Mouse (Mus musculus): ENCODE measurements around the gene Frem2. TPM values are rescaled to one million over a fixed set of nuclear protein-coding genes. Genes with fewer than 3 reads are reported as not detected.

Gene Frem2
- polyA plus RNA-seq, 1 experiment, result 0.81 TPM

DNA sequence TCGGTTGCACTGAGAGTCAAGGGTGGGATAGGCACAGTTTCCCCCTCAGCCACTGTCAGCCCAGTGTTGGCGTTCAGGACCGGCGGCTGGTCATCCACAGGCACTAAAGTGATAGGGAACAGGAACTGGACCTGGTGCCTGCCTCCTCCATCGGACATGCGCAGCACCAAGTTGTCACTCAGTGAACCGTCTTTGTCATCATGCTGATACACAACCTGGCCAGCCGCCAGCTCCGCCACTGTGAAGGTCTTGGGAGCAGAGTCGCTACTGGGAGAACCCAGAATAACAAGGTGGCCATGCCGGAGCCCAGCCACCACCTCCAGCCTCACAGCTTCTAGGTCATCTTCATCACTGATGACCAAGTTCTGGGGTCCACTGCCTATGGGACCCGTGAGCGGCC lies 1.8 kb downstream of the Frem2 start:
- WGBS, result 88% methylated on average over 13 of the region's 13 CpGs
- no peak for TF ChIP-seq CTCF (IDR thresholded peaks at IDR 0.05; ENCODE audit: borderline replicate concordance, control insufficient read depth, extremely low read depth, insufficient read depth, low read length, poor library complexity)
- Histone ChIP-seq H3K27me3 (ENCODE audit: control insufficient read depth, insufficient read depth, low read length) (peaks cover 8% of the 10 kb centered on the region; the same call in 1 of the 2 replicates), H3K4me3 (ENCODE audit: control insufficient read depth, insufficient read depth, low read length) (no peak overlapping the region), H3K4me1 (replicated peaks; ENCODE audit: control insufficient read depth, insufficient read depth, low read length) (no peaks in the 10 kb centered on the region), H3K36me3 (ENCODE audit: control insufficient read depth, insufficient read depth, low read length) (no peaks in the 10 kb centered on the region), H3K27ac (ENCODE audit: control insufficient read depth, insufficient read depth, low read length) (no peak overlapping the region)
- no peak for DNase-seq

DNA sequence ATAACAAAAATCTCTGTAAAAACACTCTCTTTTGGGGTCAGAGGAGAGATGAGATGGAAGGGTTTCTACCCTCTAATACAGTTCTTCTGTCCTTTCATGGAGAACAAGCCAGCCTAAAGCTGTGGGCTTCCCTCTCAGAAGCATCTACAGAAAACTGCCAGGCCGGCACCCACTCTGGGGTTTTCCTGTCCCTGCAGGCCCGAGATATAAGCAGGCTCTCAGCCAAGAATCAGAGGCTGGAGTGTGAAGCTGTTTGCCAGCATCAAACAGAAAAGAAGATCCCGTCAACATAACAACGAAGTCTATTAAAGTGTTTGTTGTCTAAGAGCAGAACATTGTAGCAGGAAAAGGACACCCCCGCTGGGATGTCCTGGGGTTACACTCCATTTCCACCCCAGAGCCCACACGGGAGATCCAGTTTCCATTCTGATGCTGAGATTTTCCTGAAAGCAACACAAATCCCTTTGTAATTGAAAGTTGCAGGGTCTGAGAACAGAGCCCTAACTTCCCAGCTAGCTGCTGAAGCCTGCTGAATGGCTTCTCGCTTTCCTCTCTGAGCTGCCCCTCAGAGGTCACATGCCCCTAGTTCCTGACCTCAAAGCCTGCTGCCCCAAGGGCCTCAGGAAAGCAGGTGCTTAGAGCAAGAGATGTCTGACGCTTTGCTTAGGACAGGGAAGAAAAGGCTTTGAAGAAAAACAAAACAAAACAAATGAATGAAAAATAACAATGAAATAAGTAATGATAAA lies 7.0 kb downstream of the Frem2 start:
- H3K27me3 ChIP-seq (ENCODE audit: control insufficient read depth, insufficient read depth, low read length), result no peaks in the 10 kb centered on the region
- no peak overlapping the region for H3K27ac ChIP-seq (ENCODE audit: control insufficient read depth, insufficient read depth, low read length)
- no peaks in the 10 kb centered on the region for H3K36me3 ChIP-seq (ENCODE audit: control insufficient read depth, insufficient read depth, low read length)
- TF ChIP-seq CTCF (IDR thresholded peaks at IDR 0.05; ENCODE audit: borderline replicate concordance, control insufficient read depth, extremely low read depth, insufficient read depth, low read length, poor library complexity), result no peak
- TF ChIP-seq POLR2A (IDR thresholded peaks at IDR 0.05; ENCODE audit: control insufficient read depth, extremely low read depth, insufficient read depth, low read length, poor library complexity), result no peak
- no peak overlapping the region for H3K4me3 ChIP-seq (ENCODE audit: control insufficient read depth, insufficient read depth, low read length)
- WGBS, result 24% methylated on average over 8 of the region's 8 CpGs
- H3K4me1 ChIP-seq (replicated peaks; ENCODE audit: control insufficient read depth, insufficient read depth, low read length), result no peaks in the 10 kb centered on the region
- no peak for DNase-seq

DNA sequence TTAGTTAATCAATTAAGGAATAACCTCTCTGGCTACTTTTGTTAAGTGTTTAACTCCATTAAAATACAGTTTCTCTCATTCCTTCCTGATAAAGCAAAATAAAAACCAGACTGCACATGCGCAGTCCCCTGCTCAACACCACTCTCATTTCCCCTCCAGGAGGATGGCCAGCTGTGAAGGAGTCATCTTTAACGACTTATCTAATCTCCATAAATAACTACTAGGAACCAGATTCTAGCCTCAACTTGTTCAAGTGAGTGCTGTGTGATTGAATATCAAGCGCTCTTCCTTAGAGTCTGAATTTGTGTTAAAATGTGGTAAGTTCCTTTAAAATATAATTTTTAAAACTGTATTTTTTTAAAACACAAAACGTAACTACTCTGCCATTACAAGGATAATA lies 7.7 kb downstream of the Frem2 start:
- Histone ChIP-seq H3K4me1 (replicated peaks; ENCODE audit: control insufficient read depth, insufficient read depth, low read length) (no peaks in the 10 kb centered on the region), H3K36me3 (ENCODE audit: control insufficient read depth, insufficient read depth, low read length) (no peaks in the 10 kb centered on the region), H3K4me3 (ENCODE audit: control insufficient read depth, insufficient read depth, low read length) (no peak overlapping the region), H3K27me3 (ENCODE audit: control insufficient read depth, insufficient read depth, low read length) (no peaks in the 10 kb centered on the region), H3K27ac (ENCODE audit: control insufficient read depth, insufficient read depth, low read length) (no peak overlapping the region)
- no peak for DNase-seq
- WGBS, result 73% methylated on average over 4 of the region's 4 CpGs
- TF ChIP-seq POLR2A (IDR thresholded peaks at IDR 0.05; ENCODE audit: control insufficient read depth, extremely low read depth, insufficient read depth, low read length, poor library complexity) (no peak), CTCF (IDR thresholded peaks at IDR 0.05; ENCODE audit: borderline replicate concordance, control insufficient read depth, extremely low read depth, insufficient read depth, low read length, poor library complexity) (no peak)

DNA sequence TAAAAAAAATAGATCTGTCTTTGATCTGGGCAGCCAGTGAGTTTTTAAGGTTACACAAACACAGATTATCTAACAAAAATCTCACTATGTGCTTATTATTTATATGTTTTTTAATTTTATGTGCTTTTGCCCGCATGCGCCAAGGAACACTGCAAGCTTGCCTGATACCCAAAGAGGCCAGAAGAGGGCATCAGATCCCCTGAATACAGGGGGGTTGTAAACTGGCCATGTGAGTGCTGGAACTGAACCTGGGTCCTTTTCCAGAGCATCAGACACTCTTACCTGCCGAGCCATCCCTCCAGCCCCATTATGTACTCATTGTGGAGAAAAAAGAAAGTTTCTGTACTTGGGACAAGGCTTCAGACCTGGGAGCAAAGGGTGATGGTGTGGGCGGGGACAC lies 8.3 kb downstream of the Frem2 start:
- Histone ChIP-seq H3K4me1 (replicated peaks; ENCODE audit: control insufficient read depth, insufficient read depth, low read length) (no peaks in the 10 kb centered on the region), H3K4me3 (ENCODE audit: control insufficient read depth, insufficient read depth, low read length) (no peak overlapping the region), H3K27me3 (ENCODE audit: control insufficient read depth, insufficient read depth, low read length) (no peaks in the 10 kb centered on the region), H3K27ac (ENCODE audit: control insufficient read depth, insufficient read depth, low read length) (no peak overlapping the region), H3K36me3 (ENCODE audit: control insufficient read depth, insufficient read depth, low read length) (no peaks in the 10 kb centered on the region)
- no peak for DNase-seq
- 90% methylated on average over 4 of the region's 4 CpGs for WGBS
- TF ChIP-seq POLR2A (IDR thresholded peaks at IDR 0.05; ENCODE audit: control insufficient read depth, extremely low read depth, insufficient read depth, low read length, poor library complexity), result no peak
- no peak for TF ChIP-seq CTCF (IDR thresholded peaks at IDR 0.05; ENCODE audit: borderline replicate concordance, control insufficient read depth, extremely low read depth, insufficient read depth, low read length, poor library complexity)

DNA sequence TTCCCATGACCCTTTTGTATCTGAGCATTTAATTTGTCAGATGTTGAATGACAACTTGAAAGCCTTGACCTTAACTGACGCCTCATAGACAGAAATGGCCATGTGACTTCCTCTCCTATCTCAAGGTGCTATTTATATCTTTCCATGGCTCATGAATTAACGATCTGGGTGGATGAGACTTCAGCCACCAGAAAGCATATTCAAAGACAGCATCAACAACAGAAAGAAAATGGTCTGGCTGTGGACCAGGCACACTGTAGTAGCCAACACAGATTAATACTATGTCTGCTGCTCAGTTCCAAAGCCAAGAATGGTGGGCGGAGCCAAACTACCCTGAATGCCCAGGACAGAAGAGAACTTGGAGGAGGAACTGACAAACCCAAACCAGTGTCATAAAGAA lies 21.2 kb downstream of the Frem2 start:
- DNase-seq, result no peak
- TF ChIP-seq POLR2A (IDR thresholded peaks at IDR 0.05; ENCODE audit: control insufficient read depth, extremely low read depth, insufficient read depth, low read length, poor library complexity), result no peak
- no peak overlapping the region for H3K4me3 ChIP-seq (ENCODE audit: control insufficient read depth, insufficient read depth, low read length)
- no peaks in the 10 kb centered on the region for H3K36me3 ChIP-seq (ENCODE audit: control insufficient read depth, insufficient read depth, low read length)
- H3K27ac ChIP-seq (ENCODE audit: control insufficient read depth, insufficient read depth, low read length), result no peak overlapping the region
- no peaks in the 10 kb centered on the region for H3K27me3 ChIP-seq (ENCODE audit: control insufficient read depth, insufficient read depth, low read length)
- 46% methylated on average over 3 of the region's 3 CpGs for WGBS
- no peaks in the 10 kb centered on the region for H3K4me1 ChIP-seq (replicated peaks; ENCODE audit: control insufficient read depth, insufficient read depth, low read length)

DNA sequence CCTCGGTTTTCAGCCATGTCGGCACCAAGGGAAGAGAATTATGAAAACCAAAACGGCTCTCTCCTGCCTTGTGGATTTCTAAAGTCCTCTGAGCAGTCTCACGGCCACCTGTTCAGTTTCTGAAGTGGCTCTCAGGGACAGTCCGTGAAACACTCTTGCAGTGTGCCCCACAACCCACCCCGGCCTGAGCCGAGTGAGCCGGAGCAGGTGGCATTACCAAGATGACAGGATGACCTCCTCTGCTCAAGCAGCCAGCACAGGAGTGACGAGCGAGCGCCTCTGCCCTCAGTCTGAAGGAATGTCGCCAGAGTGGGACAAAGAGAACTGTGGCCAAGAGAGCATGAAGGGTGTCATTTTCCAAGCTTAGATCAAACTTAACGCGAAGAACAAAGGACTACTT lies 26.0 kb downstream of the Frem2 start:
- H3K27me3 ChIP-seq (ENCODE audit: control insufficient read depth, insufficient read depth, low read length), result no peaks in the 10 kb centered on the region
- H3K36me3 ChIP-seq (ENCODE audit: control insufficient read depth, insufficient read depth, low read length), result no peaks in the 10 kb centered on the region
- no peak for DNase-seq
- 93% methylated on average over 14 of the region's 14 CpGs for WGBS
- no peak overlapping the region for H3K27ac ChIP-seq (ENCODE audit: control insufficient read depth, insufficient read depth, low read length)
- H3K4me1 ChIP-seq (replicated peaks; ENCODE audit: control insufficient read depth, insufficient read depth, low read length), result no peaks in the 10 kb centered on the region
- no peak for TF ChIP-seq POLR2A (IDR thresholded peaks at IDR 0.05; ENCODE audit: control insufficient read depth, extremely low read depth, insufficient read depth, low read length, poor library complexity)
- TF ChIP-seq CTCF (IDR thresholded peaks at IDR 0.05; ENCODE audit: borderline replicate concordance, control insufficient read depth, extremely low read depth, insufficient read depth, low read length, poor library complexity), result no peak
- no peak overlapping the region for H3K4me3 ChIP-seq (ENCODE audit: control insufficient read depth, insufficient read depth, low read length)

DNA sequence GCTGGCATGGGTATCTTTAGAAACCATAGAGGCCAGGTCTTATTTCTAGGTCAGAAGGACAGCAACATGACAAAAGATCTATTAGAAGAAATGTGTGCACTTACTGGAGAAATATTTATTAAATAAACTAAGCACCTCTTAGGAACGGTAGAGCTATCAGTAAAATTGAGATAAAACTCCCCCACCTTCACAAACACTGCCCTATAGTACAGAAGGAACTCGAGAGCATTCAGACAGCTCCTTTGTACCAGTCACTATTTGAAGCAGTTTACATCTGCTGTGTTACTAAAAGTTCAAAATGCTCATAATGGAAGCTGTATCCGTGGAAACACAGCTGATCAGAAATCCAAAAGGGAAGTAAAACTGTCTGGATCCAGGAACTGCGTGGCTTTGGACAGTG lies 26.5 kb downstream of the Frem2 start:
- no peak for DNase-seq
- no peaks in the 10 kb centered on the region for H3K36me3 ChIP-seq (ENCODE audit: control insufficient read depth, insufficient read depth, low read length)
- TF ChIP-seq POLR2A (IDR thresholded peaks at IDR 0.05; ENCODE audit: control insufficient read depth, extremely low read depth, insufficient read depth, low read length, poor library complexity) (no peak), CTCF (IDR thresholded peaks at IDR 0.05; ENCODE audit: borderline replicate concordance, control insufficient read depth, extremely low read depth, insufficient read depth, low read length, poor library complexity) (no peak)
- WGBS, result 80% methylated on average over 4 of the region's 4 CpGs
- H3K27ac ChIP-seq (ENCODE audit: control insufficient read depth, insufficient read depth, low read length), result no peak overlapping the region
- H3K4me1 ChIP-seq (replicated peaks; ENCODE audit: control insufficient read depth, insufficient read depth, low read length), result no peaks in the 10 kb centered on the region
- no peak overlapping the region for H3K4me3 ChIP-seq (ENCODE audit: control insufficient read depth, insufficient read depth, low read length)
- H3K27me3 ChIP-seq (ENCODE audit: control insufficient read depth, insufficient read depth, low read length), result no peaks in the 10 kb centered on the region
